ENCODE assay signal across 10 mouse cellular contexts in genomic region chr11:79640940-79641733, GRCm38 (mm10). TPM values are rescaled to one million over a fixed set of nuclear protein-coding genes. Genes with fewer than 3 reads are reported as not detected.
DNase-seq lines count a peak whose midpoint lies in the region; TF ChIP-seq lines count a peak whose summit lies in the region.
"Had no signal": no experiment of that assay in that cellular context is flagged by ENCODE, and none has a peak within 500 bp of the region (broad histone marks: within the 10 kb centered on the region; RNA-seq: fewer than 3 reads in every experiment).

No protein-coding gene starts in this region.

- peaks cover under 1% of the 10 kb centered on the region for H3K9me3 ChIP-seq in CH12.LX (replicated peaks; ENCODE audit: low read length)
- H3K9me3 ChIP-seq in limb, embryonic 10.5 days (replicated peaks), result no peaks in the 10 kb centered on the region

- dilution Hi-C loops in CH12.LX (cut with MboI; ENCODE audit: extremely low pct_ligation_motif_present, extremely low pct_unique_long_range_greater_than_20kb, low sequenced_read_pairs), result no loop called here

- peak; percentile 41 for DNase-seq in adrenal gland, adult 2 months
- no peak for DNase-seq in adrenal gland, postnatal 4 days (ENCODE audit: low spot score in 2 of 2)
- peak; percentile 45 for DNase-seq in CH12.LX (ENCODE audit: extremely low read depth)
- no peak for DNase-seq in limb, embryonic 10.5 days (ENCODE audit: low spot score)
- peak; percentile 32 for DNase-seq in splenic B cell, adult 2 months (ENCODE audit: low read depth, low spot score)
- DNase-seq in retina, postnatal 1 day, result no peak
- DNase-seq in gastrocnemius, postnatal 25 days, result no peak
- no peak for DNase-seq in frontal cortex, postnatal 14 days (ENCODE audit: low spot score in 2 of 2)
- DNase-seq: heart, postnatal 14 days; lung, adult 18-20 months had no signal

- 64% methylated on average over 8 of the region's 8 CpGs for WGBS in limb, embryonic 10.5 days

- in situ Hi-C loops in CH12.LX (cut with MboI; ENCODE audit: low pct_ligation_motif_present, low pct_unique_long_range_greater_than_20kb, low sequenced_read_pairs), result no loop called here

- no peak overlapping the region for H3K27ac ChIP-seq in CH12.LX (ENCODE audit: insufficient read depth, low read depth)
- peak overlapping the region; percentile 19; the same call in 1 of the 2 replicates for H3K27ac ChIP-seq in limb, embryonic 10.5 days

- H3K4me2 ChIP-seq in CH12.LX (ENCODE audit: insufficient read depth, low read depth, poor library complexity, severe bottlenecking), result no peak overlapping the region

- no peak for TF ChIP-seq RAD21 in CH12.LX (IDR thresholded peaks at IDR 0.05; ENCODE audit: low read depth, low read length)

- no peak for TF ChIP-seq CTCF in CH12.LX (conservative IDR thresholded peaks at IDR 0.05 in 1 of 2, IDR thresholded peaks at IDR 0.05 in 1 of 2; ENCODE audit: low read depth in 2 of 2, low read length in 2 of 2)

- H3K27me3 ChIP-seq in CH12.LX (replicated peaks), result no peaks in the 10 kb centered on the region
- H3K27me3 ChIP-seq in limb, embryonic 10.5 days (ENCODE audit: low read depth, poor library complexity, severe bottlenecking), result peaks cover 15% of the 10 kb centered on the region
- H3K27me3 ChIP-seq in splenic B cell, adult 2 months (ENCODE audit: control insufficient read depth, insufficient read depth, low read length, poor library complexity, severe bottlenecking), result no peaks in the 10 kb centered on the region

- H3K79me2 ChIP-seq in CH12.LX (replicated peaks; ENCODE audit: control insufficient read depth, extremely low read depth, insufficient read depth, poor library complexity, severe bottlenecking), result no peaks in the 10 kb centered on the region

- TF ChIP-seq EP300 in CH12.LX (IDR thresholded peaks at IDR 0.05; ENCODE audit: low read length), result no peak

- H3K9ac ChIP-seq in CH12.LX (ENCODE audit: insufficient read depth, low read depth), result no peak overlapping the region

- H3K4me1 ChIP-seq in CH12.LX (ENCODE audit: control insufficient read depth in 1 of 2, insufficient read depth in 2 of 2), result peaks cover 9 to 41% of the 10 kb centered on the region in 2 experiments
- H3K4me1 ChIP-seq in limb, embryonic 10.5 days, result peaks cover 48% of the 10 kb centered on the region

- no peak for TF ChIP-seq POLR2A in CH12.LX (IDR thresholded peaks at IDR 0.05; ENCODE audit: low read depth, low read length)

- no peak overlapping the region for H3K4me3 ChIP-seq in CH12.LX (replicated peaks in 1 of 3; ENCODE audit: low read depth in 2 of 3, low read length in 2 of 3, poor library complexity in 1 of 3)
- no peak overlapping the region for H3K4me3 ChIP-seq in limb, embryonic 10.5 days

- H3K36me3 ChIP-seq in CH12.LX (replicated peaks in 1 of 2; ENCODE audit: control insufficient read depth in 1 of 2, insufficient read depth in 1 of 2, low read length in 1 of 2), result no peaks in the 10 kb centered on the region
- H3K36me3 ChIP-seq in limb, embryonic 10.5 days, result no peaks in the 10 kb centered on the region
- H3K36me3 ChIP-seq in splenic B cell, adult 2 months (ENCODE audit: control insufficient read depth, insufficient read depth, low read length, poor library complexity, severe bottlenecking), result no peaks in the 10 kb centered on the region

TF ChIP-seq in CH12.LX, 34 proteins besides CTCF, POLR2A, EP300 and RAD21:
- TF ChIP-seq NELFE (IDR thresholded peaks at IDR 0.05; ENCODE audit: low read depth, low read length), result no peak
- TF ChIP-seq TBP (conservative IDR thresholded peaks at IDR 0.05; ENCODE audit: low read depth, low read length), result no peak
- TF ChIP-seq IRF4 (IDR thresholded peaks at IDR 0.05; ENCODE audit: low read depth, low read length), result peak; percentile 25
- TF ChIP-seq BHLHE40 (IDR thresholded peaks at IDR 0.05; ENCODE audit: low read depth, low read length), result peak; percentile 45
- no peak for TF ChIP-seq USF1 (IDR thresholded peaks at IDR 0.05; ENCODE audit: low read depth, low read length)
- no peak for TF ChIP-seq JUN (IDR thresholded peaks at IDR 0.05; ENCODE audit: insufficient read depth, low read depth, low read length)
- TF ChIP-seq KAT2A (IDR thresholded peaks at IDR 0.05; ENCODE audit: insufficient replicate concordance, low read length), result no peak
- no peak for TF ChIP-seq SIN3A (IDR thresholded peaks at IDR 0.05; ENCODE audit: low read length)
- TF ChIP-seq MAZ (IDR thresholded peaks at IDR 0.05; ENCODE audit: low read depth, low read length), result 0 out of 2 replicates have a peak, but pooled peaks have one; percentile 30
- TF ChIP-seq GABPA (IDR thresholded peaks at IDR 0.05; ENCODE audit: insufficient replicate concordance, low read depth, low read length), result no peak

RNA-seq across cellular contexts. Expression of gene Rab11fip4, which starts 50.1 kb away (rescaled TPM):
- 1 to 10 TPM; 1.8 to 7.2 TPM for total RNA-seq in adrenal gland, adult 2 months (2021)
- 2.7 and 4.0 TPM in 2 replicates for polyA plus RNA-seq in adrenal gland, adult 2 months (2012; rRNA removed)
- 10 to 100 TPM in 1 of 2 experiments, 1 to 10 TPM in 1; 6.8 to 12.4 TPM for total RNA-seq in adrenal gland, postnatal 4 days (2021)
- total RNA-seq in CH12.LX (2012; rRNA removed) (41.6 and 49.7 TPM in 2 replicates), CH12.LX (2014; rRNA removed) (11.3 and 13.2 TPM in 2 replicates)
- polyA plus RNA-seq in CH12.LX (2012; ENCODE audit: insufficient read length, low read depth), result 26.6 and 27.2 TPM in 2 replicates
- 9.5 and 13.4 TPM in 2 replicates for polyA plus RNA-seq in limb, embryonic 10.5 days (2016; fragmentation: Nextera tagmentation; extraction: Ambion mirVana)
- total RNA-seq in gastrocnemius, postnatal 25 days (2021), result 1 to 10 TPM in 1 of 2 experiments, under 1 TPM in 1; 0.99 to 1.8 TPM

Comparison
In these comparisons a context has a peak if more than half of its experiments do, and no peak if none do; other contexts are left out.
1. DNase-seq: peak in adrenal gland, adult 2 months (single experiment), CH12.LX (single experiment) and splenic B cell, adult 2 months (single experiment); none in adrenal gland, postnatal 4 days (0 of 2), limb, embryonic 10.5 days (single experiment), retina, postnatal 1 day (single experiment), gastrocnemius, postnatal 25 days (single experiment) and frontal cortex, postnatal 14 days (0 of 2).